Mouse (Mus musculus) neural tube, embryonic 15.5 days (tissue): ENCODE measurements around the gene Atg9b. TPM values are rescaled to one million over a fixed set of nuclear protein-coding genes. Genes with fewer than 3 reads are reported as not detected.

Experiments used
- ATAC-seq: fragments of 200-750 bp; cut with Nextera tagmentation; 2 replicates; pipeline ENCODE4 v1.8.0; 2017; ENCODE audit warnings: mild to moderate bottlenecking, moderate TSS enrichment, moderate library complexity; ENCODE audit not compliant: low FRiP score
- H3K27ac ChIP-seq: fragments of 300-500 bp; sonication (generic); replicated peaks from 2 replicates; pipeline ENCODE4 v1.5.1; 2015; ENCODE audit warnings: mild to moderate bottlenecking, inconsistent platforms
- H3K27me3 ChIP-seq: fragments of 300-500 bp; sonication (generic); replicated peaks from 2 replicates; pipeline ENCODE4 v1.6.1; 2015; ENCODE audit warnings: inconsistent platforms
- H3K36me3 ChIP-seq: fragments of 300-500 bp; sonication (generic); 2 replicates; pipeline ENCODE4 v1.6.1; 2015; ENCODE audit warnings: inconsistent platforms
- H3K4me1 ChIP-seq: fragments of 300-500 bp; sonication (generic); 2 replicates; pipeline ENCODE4 v1.6.1; 2015; ENCODE audit warnings: inconsistent platforms
- H3K4me2 ChIP-seq: fragments of 300-500 bp; sonication (generic); 2 replicates; pipeline ENCODE4 v1.6.1; 2015; ENCODE audit warnings: inconsistent platforms, mild to moderate bottlenecking, moderate library complexity
- H3K4me3 ChIP-seq: fragments of 300-500 bp; sonication (generic); replicated peaks from 2 replicates; pipeline ENCODE4 v1.5.1; 2015; ENCODE audit warnings: mild to moderate bottlenecking, inconsistent platforms
- H3K9ac ChIP-seq: fragments of 300-500 bp; sonication (generic); replicated peaks from 2 replicates; pipeline ENCODE4 v1.6.1; 2015; ENCODE audit warnings: mild to moderate bottlenecking, inconsistent platforms
- H3K9me3 ChIP-seq: fragments of 300-500 bp; sonication (generic); replicated peaks from 2 replicates; pipeline ENCODE4 v1.6.1; 2016; ENCODE audit warnings: inconsistent platforms
- WGBS: fragments of 180-500 bp; shearing (Covaris S2); methylation state at CpG from one replicate; pipeline ENCODE4 v1.1.7; 2015; ENCODE audit warnings: mixed read lengths; 5-methylcytosine and 5-hydroxymethylcytosine counted together
- polyA plus RNA-seq: library from polyadenylated mRNA; unstranded; fragments of >200 nt; fragmentation: Nextera tagmentation; extraction: Ambion mirVana; gene quantifications from 2 replicates; pipeline ENCODE4 v1.2.1, GENCODE M21; 2015

Gene Atg9b
- polyA plus RNA-seq, 1 experiment from 2014 or later, result 4.8 TPM

GRCm38 (mm10) chr5:24423129-24424003, 31.4 kb upstream of the Atg9b start, which contains the start of the genes Cdk5 and Slc4a2:
Gene Cdk5 (minus strand): TSS chr5:24423530.
Gene Slc4a2 (plus strand): TSS chr5:24423837.
- H3K4me3 ChIP-seq, result peak within 1 kb of the TSS; percentile 60
- peaks cover 26% of the 10 kb centered on the region for H3K36me3 ChIP-seq
- ATAC-seq, result peak; percentile 93

GRCm38 (mm10) chr5:24420381-24420780, 28.4 kb upstream of the Atg9b start:
- 90% methylated on average over 9 of the region's 9 CpGs for WGBS
- no peaks in the 10 kb centered on the region for H3K9me3 ChIP-seq
- ATAC-seq, result no peak

More at GRCm38 (mm10) chr5:24423129-24424003, 31.4 kb upstream of the Atg9b start, which contains the start of the genes Cdk5 and Slc4a2:
- Histone ChIP-seq H3K9me3 (no peaks in the 10 kb centered on the region), H3K27me3 (peaks cover 10% of the 10 kb centered on the region), H3K27ac (peak within 1 kb of the TSS; percentile 94), H3K4me1 (peaks cover 65% of the 10 kb centered on the region), H3K9ac (peak within 1 kb of the TSS; percentile 81), H3K4me2 (peak within 1 kb of the TSS; percentile 91)
- under 1% methylated on average over 46 of the region's 46 CpGs for WGBS

GRCm38 (mm10) chr5:24417587-24417986, 25.6 kb upstream of the Atg9b start:
- Histone ChIP-seq H3K9me3 (no peaks in the 10 kb centered on the region), H3K4me1 (peaks cover 28% of the 10 kb centered on the region), H3K36me3 (peaks cover 31% of the 10 kb centered on the region), H3K4me2 (no peak overlapping the region), H3K27ac (no peak overlapping the region), H3K4me3 (no peak overlapping the region), H3K27me3 (no peaks in the 10 kb centered on the region), H3K9ac (no peak overlapping the region)
- WGBS, result 92% methylated on average over 10 of the region's 10 CpGs
- no peak for ATAC-seq

More at GRCm38 (mm10) chr5:24420381-24420780, 28.4 kb upstream of the Atg9b start:
- no peak overlapping the region for H3K9ac ChIP-seq
- peaks cover 48% of the 10 kb centered on the region for H3K4me1 ChIP-seq
- H3K4me2 ChIP-seq, result no peak overlapping the region
- no peak overlapping the region for H3K4me3 ChIP-seq
- no peaks in the 10 kb centered on the region for H3K27me3 ChIP-seq
- no peak overlapping the region for H3K27ac ChIP-seq
- H3K36me3 ChIP-seq, result peaks cover 31% of the 10 kb centered on the region

GRCm38 (mm10) chr5:24416222-24416736, 24.3 kb upstream of the Atg9b start:
- Histone ChIP-seq H3K27ac (no peak overlapping the region), H3K4me2 (peak overlapping the region; percentile 34), H3K4me1 (peaks cover 18% of the 10 kb centered on the region), H3K9me3 (no peaks in the 10 kb centered on the region), H3K9ac (no peak overlapping the region), H3K27me3 (no peaks in the 10 kb centered on the region), H3K36me3 (peaks cover 27% of the 10 kb centered on the region), H3K4me3 (no peak overlapping the region)
- ATAC-seq, result peak; percentile 66
- 5% methylated on average over 21 of the region's 21 CpGs for WGBS

- Histone ChIP-seq H3K4me2 (no peak overlapping the region), H3K4me3 (no peak overlapping the region), H3K9ac (no peak overlapping the region), H3K36me3 (peaks cover 11% of the 10 kb centered on the region), H3K27me3 (no peaks in the 10 kb centered on the region), H3K4me1 (peaks cover 14% of the 10 kb centered on the region), H3K27ac (no peak overlapping the region), H3K9me3 (no peaks in the 10 kb centered on the region)
- 84% methylated on average over 13 of the region's 13 CpGs for WGBS
- no peak for ATAC-seq
Measured at GRCm38 (mm10) chr5:24413938-24414337, 22.0 kb upstream of the Atg9b start.

GRCm38 (mm10) chr5:24413042-24413693, 21.2 kb upstream of the Atg9b start, which contains the start of gene Asic3:
Gene Asic3 (plus strand): TSS chr5:24413392.
- peaks cover 3% of the 10 kb centered on the region for H3K36me3 ChIP-seq
- ATAC-seq, result no peak
- no peak within 1 kb of the TSS for H3K9ac ChIP-seq
- H3K4me1 ChIP-seq, result peaks cover 12% of the 10 kb centered on the region
- no peaks in the 10 kb centered on the region for H3K9me3 ChIP-seq
- H3K4me3 ChIP-seq, result no peak within 1 kb of the TSS
- no peak within 1 kb of the TSS for H3K27ac ChIP-seq
- H3K27me3 ChIP-seq, result no peaks in the 10 kb centered on the region
- no peak within 1 kb of the TSS for H3K4me2 ChIP-seq
- WGBS, result 52% methylated on average over 11 of the region's 11 CpGs

DNA sequence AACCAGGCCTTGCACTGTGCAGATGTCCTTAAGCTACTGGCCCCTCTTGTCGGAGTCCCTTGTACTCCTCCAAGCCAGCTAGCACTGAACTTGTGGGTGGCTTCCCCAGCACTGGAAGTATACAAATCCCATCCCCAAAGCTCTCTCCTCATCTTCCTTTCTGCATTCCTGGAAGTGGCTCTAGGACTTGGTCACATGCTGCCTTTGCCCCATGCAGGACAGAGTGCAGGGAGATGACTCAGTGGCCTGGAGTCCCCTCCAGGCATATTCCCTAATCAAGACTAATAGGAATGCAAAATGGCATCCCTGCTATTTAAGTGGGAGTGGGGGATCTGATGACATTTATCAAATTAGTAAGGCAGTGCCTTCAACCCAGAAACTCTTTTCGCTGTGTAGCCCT, 20.1 kb upstream of the Atg9b start:
- no peak overlapping the region for H3K4me3 ChIP-seq
- peaks cover 12% of the 10 kb centered on the region for H3K4me1 ChIP-seq
- H3K27me3 ChIP-seq, result no peaks in the 10 kb centered on the region
- H3K9me3 ChIP-seq, result no peaks in the 10 kb centered on the region
- no peak overlapping the region for H3K9ac ChIP-seq
- ATAC-seq, result no peak
- no peak overlapping the region for H3K27ac ChIP-seq
- H3K4me2 ChIP-seq, result no peak overlapping the region
- peaks cover 5% of the 10 kb centered on the region for H3K36me3 ChIP-seq
- 90% methylated on average over 2 of the region's 2 CpGs for WGBS

GRCm38 (mm10) chr5:24409466-24409865, 17.5 kb upstream of the Atg9b start:
- 78% methylated on average over 2 of the region's 2 CpGs for WGBS
- Histone ChIP-seq H3K27ac (no peak overlapping the region), H3K9me3 (no peaks in the 10 kb centered on the region), H3K4me1 (no peaks in the 10 kb centered on the region), H3K9ac (no peak overlapping the region), H3K27me3 (no peaks in the 10 kb centered on the region), H3K4me3 (no peak overlapping the region), H3K36me3 (peaks cover 24% of the 10 kb centered on the region), H3K4me2 (no peak overlapping the region)
- ATAC-seq, result no peak

GRCm38 (mm10) chr5:24408651-24409050, 16.7 kb upstream of the Atg9b start:
- no peak for ATAC-seq
- 92% methylated on average over 13 of the region's 13 CpGs for WGBS
- no peaks in the 10 kb centered on the region for H3K4me1 ChIP-seq
- H3K4me2 ChIP-seq, result no peak overlapping the region
- peaks cover 24% of the 10 kb centered on the region for H3K36me3 ChIP-seq
- no peak overlapping the region for H3K4me3 ChIP-seq
- H3K9ac ChIP-seq, result no peak overlapping the region
- H3K9me3 ChIP-seq, result no peaks in the 10 kb centered on the region
- no peaks in the 10 kb centered on the region for H3K27me3 ChIP-seq
- no peak overlapping the region for H3K27ac ChIP-seq

DNA sequence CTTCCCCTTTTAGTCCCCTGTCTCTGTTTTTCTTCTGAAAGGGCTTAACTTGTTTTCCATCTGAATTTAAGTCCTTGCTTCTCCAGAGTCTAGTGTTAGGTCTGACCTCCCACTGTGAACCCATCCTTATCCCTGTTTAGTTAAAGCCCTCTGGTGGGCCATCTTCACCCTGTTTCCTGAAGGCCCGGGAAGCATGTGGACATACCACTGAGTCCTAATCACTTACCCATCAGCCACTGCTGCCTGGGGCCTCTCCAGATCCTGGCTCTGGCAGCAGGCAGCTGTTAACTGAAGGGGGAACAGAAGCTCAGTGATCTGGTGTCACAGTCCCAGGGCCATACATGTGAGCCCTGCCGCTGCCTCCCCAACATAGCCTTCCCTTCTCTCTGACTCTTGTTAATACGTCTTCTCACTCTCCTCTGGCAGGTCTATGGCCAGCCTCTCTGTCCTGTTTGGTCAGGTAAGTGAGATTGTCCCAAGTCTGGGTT, 13.5 kb upstream of the Atg9b start:
- Histone ChIP-seq H3K27ac (no peak overlapping the region), H3K27me3 (no peaks in the 10 kb centered on the region), H3K36me3 (peaks cover 36% of the 10 kb centered on the region), H3K9ac (no peak overlapping the region), H3K4me2 (no peak overlapping the region), H3K9me3 (no peaks in the 10 kb centered on the region), H3K4me3 (no peak overlapping the region), H3K4me1 (peaks cover 6% of the 10 kb centered on the region; the same call in 1 of the 2 replicates)
- WGBS, result 74% methylated on average over 3 of the region's 3 CpGs
- ATAC-seq, result no peak

GRCm38 (mm10) chr5:24404594-24405360, 12.8 kb upstream of the Atg9b start:
- Histone ChIP-seq H3K4me3 (no peak overlapping the region), H3K4me1 (peaks cover 6% of the 10 kb centered on the region; the same call in 1 of the 2 replicates), H3K36me3 (peaks cover 38% of the 10 kb centered on the region), H3K27ac (no peak overlapping the region), H3K9me3 (no peaks in the 10 kb centered on the region), H3K4me2 (no peak overlapping the region), H3K9ac (no peak overlapping the region), H3K27me3 (no peaks in the 10 kb centered on the region)
- ATAC-seq, result no peak
- 79% methylated on average over 6 of the region's 6 CpGs for WGBS
